9 mouse cellular contexts compared by ENCODE assay signal in the genomic region with DNA sequence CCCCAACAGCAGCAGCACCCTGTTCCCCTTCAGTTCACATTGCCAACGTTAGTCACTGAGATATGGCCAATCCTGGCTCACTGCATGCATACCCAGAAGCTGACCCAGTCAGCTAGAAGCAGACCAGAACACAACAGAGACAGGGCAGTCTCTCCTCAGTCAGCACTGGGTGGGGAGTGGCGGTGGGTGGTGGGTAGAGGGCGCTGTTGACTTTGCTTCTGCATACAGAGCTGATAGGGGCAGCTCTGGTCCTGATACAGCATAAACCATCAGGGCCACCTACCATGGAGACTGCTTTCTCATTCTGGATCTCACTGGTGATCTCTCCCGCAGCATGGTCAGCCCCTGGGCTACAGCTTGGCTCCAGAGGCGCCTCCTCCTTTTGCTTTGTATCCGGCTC. TPM values are rescaled to one million over a fixed set of nuclear protein-coding genes. Genes with fewer than 3 reads are reported as not detected.
DNase-seq lines count a peak whose midpoint lies in the region; ATAC-seq lines count a peak whose summit lies in the region.
"Had no signal": no experiment of that assay in that cellular context is flagged by ENCODE, and none has a peak within 500 bp of the region (broad histone marks: within the 10 kb centered on the region; RNA-seq: fewer than 3 reads in every experiment).

No protein-coding gene starts in this region.

- H3K36me3 ChIP-seq in embryonic facial prominence, embryonic 10.5 days (replicated peaks), result 0 out of 2 replicates have a peak, but pooled peaks cover 3% of the 10 kb centered on the region

- WGBS in embryonic facial prominence, embryonic 10.5 days, result 68% methylated on average over 6 of the region's 6 CpGs

- peak; percentile 58 for ATAC-seq in megakaryocyte, adult 5-6 weeks (ENCODE audit: poor library complexity, severe bottlenecking)

- H3K27me3 ChIP-seq in embryonic facial prominence, embryonic 10.5 days (replicated peaks; ENCODE audit: low read depth, poor library complexity, severe bottlenecking), result no peaks in the 10 kb centered on the region

- no peak overlapping the region for H3K4me3 ChIP-seq in embryonic facial prominence, embryonic 10.5 days
- H3K4me3 ChIP-seq: megakaryocyte, embryonic 14.5 days had no signal

- peaks cover 15% of the 10 kb centered on the region for H3K4me1 ChIP-seq in embryonic facial prominence, embryonic 10.5 days

- no peaks in the 10 kb centered on the region for H3K9me3 ChIP-seq in embryonic facial prominence, embryonic 10.5 days

- intact Hi-C loops in heart, postnatal 14 days (cut with DNase I), result loop anchor here (10.0 kb wide), 1 partner anchor 270 kb away; no protein-coding TSS in a partner anchor
- intact Hi-C loops in left cerebral cortex, postnatal 14 days (cut with DNase I), result no loop called here

- no peak overlapping the region for H3K27ac ChIP-seq in embryonic facial prominence, embryonic 10.5 days (replicated peaks)

- DNase-seq in embryo, embryonic 10 days (ENCODE audit: low spot score), result peak; percentile 16
- DNase-seq in embryo, embryonic 10.5 days (ENCODE audit: low spot score), result no peak
- peak; percentile 39 for DNase-seq in CD4-positive helper T cell, adult 2 months (ENCODE audit: low read depth, low spot score)
- peak; percentile 51 to 67 for DNase-seq in heart, postnatal 14 days
- DNase-seq in right cerebral cortex, postnatal 10 days (ENCODE audit: low spot score in 2 of 2), result no peak
- DNase-seq in embryonic facial prominence, embryonic 10.5 days (ENCODE audit: low spot score), result no peak
- no peak for DNase-seq in left cerebral cortex, postnatal 14 days (ENCODE audit: low spot score in 2 of 2)

RNA-seq across cellular contexts. Expression of gene Mpzl1, which starts 20.7 kb away (rescaled TPM):
- total RNA-seq in heart, postnatal 14 days (2021), result 10 to 100 TPM; 33.3 to 34.1 TPM
- total RNA-seq in megakaryocyte, adult 5-6 weeks (2015), result 1.3 and 2.1 TPM in 2 replicates
- 0.22 and 3.1 TPM in 2 replicates for total RNA-seq in megakaryocyte, adult 5-6 weeks (2017)
- 138 and 139 TPM in 2 replicates for polyA plus RNA-seq in embryonic facial prominence, embryonic 10.5 days (2016; fragmentation: Nextera tagmentation; extraction: Ambion mirVana)
- 10 to 100 TPM; 52.5 to 61.7 TPM for total RNA-seq in left cerebral cortex, postnatal 14 days (2021)

RNA-seq across cellular contexts. Expression of gene Rcsd1, which starts 54.5 kb away (rescaled TPM):
- 100 to 1,000 TPM; 103 to 109 TPM for total RNA-seq in heart, postnatal 14 days (2021)
- 82.1 and 88.8 TPM in 2 replicates for total RNA-seq in megakaryocyte, adult 5-6 weeks (2015)
- total RNA-seq in megakaryocyte, adult 5-6 weeks (2017), result 184 and 199 TPM in 2 replicates
- 10.3 and 10.8 TPM in 2 replicates for polyA plus RNA-seq in embryonic facial prominence, embryonic 10.5 days (2016; fragmentation: Nextera tagmentation; extraction: Ambion mirVana)
- 1 to 10 TPM; 6.4 to 8.5 TPM for total RNA-seq in left cerebral cortex, postnatal 14 days (2021)

Comparison
In these comparisons a context has a peak if more than half of its experiments do, and no peak if none do; other contexts are left out.
1. DNase-seq: peak in embryo, embryonic 10 days (single experiment), CD4-positive helper T cell, adult 2 months (single experiment) and heart, postnatal 14 days (2 of 2); none in embryo, embryonic 10.5 days (single experiment), right cerebral cortex, postnatal 10 days (0 of 2), embryonic facial prominence, embryonic 10.5 days (single experiment) and left cerebral cortex, postnatal 14 days (0 of 2).
2. RNA of gene Mpzl1, which starts 20.7 kb away (total RNA-seq): 52.5 to 61.7 TPM in left cerebral cortex, postnatal 14 days and 33.3 to 34.1 TPM in heart, postnatal 14 days; 0.22 to 3.1 TPM in megakaryocyte, adult 5-6 weeks; every median in the first group is over 4 times any median in the second.
3. RNA of gene Rcsd1, which starts 54.5 kb away (total RNA-seq): 82.1 to 199 TPM in megakaryocyte, adult 5-6 weeks and 103 to 109 TPM in heart, postnatal 14 days; 6.4 to 8.5 TPM in left cerebral cortex, postnatal 14 days; every median in the first group is over 4 times any median in the second.